Mouse (Mus musculus): ENCODE data around the gene Trmt44.

DNA sequence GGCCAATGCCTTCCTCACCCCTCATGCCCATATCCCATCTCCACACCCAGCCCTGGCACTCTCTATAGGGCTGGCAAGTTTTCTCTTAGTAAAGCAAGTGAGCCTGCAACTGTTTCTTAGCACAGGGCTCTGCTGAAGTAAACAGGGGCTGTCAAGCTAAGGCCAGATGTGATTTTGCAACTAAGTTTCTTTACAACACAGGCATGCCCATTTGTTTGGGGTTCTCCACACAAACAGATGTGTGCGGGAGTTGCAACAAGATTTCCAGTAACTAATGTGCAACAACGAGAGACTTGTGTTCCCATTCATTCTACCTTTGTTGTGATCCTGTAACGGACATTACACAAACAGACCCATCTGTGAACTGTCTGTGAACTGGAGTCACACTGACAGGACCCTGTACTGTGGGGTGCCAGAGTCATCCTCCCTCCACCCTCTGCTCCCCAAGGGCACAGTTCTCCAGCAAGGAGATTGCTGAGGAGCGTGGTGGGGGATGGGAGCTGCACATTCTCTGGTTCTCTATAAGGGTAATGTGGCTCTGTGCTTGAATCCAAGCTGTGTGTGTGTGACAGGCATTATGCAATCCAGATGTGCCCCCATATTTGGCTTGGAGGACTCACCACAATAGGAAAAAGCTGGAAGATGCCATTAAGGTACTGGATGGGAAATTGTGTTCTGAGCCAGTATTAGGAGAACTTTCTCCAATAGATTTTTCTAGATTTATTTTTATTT is 33.6 kb downstream of the Trmt44 start:
- TF ChIP-seq USF1 (IDR thresholded peaks at IDR 0.05; ENCODE audit: low read depth, low read length) (no peak), POLR2A (IDR thresholded peaks at IDR 0.05; ENCODE audit: low read depth, low read length) (no peak), CTCF (conservative IDR thresholded peaks at IDR 0.05 in 1 of 2, IDR thresholded peaks at IDR 0.05 in 1 of 2; ENCODE audit: low read depth in 2 of 2, low read length in 2 of 2) (no peak), MEF2A (IDR thresholded peaks at IDR 0.05; ENCODE audit: borderline replicate concordance, low read depth, low read length) (no peak), ELF1 (IDR thresholded peaks at IDR 0.05; ENCODE audit: low read depth, low read length) (no peak), TBP (conservative IDR thresholded peaks at IDR 0.05; ENCODE audit: low read depth, low read length) (no peak)
